Mouse (Mus musculus): ENCODE data around the gene Fbh1.

The Fbh1 gene

DNA sequence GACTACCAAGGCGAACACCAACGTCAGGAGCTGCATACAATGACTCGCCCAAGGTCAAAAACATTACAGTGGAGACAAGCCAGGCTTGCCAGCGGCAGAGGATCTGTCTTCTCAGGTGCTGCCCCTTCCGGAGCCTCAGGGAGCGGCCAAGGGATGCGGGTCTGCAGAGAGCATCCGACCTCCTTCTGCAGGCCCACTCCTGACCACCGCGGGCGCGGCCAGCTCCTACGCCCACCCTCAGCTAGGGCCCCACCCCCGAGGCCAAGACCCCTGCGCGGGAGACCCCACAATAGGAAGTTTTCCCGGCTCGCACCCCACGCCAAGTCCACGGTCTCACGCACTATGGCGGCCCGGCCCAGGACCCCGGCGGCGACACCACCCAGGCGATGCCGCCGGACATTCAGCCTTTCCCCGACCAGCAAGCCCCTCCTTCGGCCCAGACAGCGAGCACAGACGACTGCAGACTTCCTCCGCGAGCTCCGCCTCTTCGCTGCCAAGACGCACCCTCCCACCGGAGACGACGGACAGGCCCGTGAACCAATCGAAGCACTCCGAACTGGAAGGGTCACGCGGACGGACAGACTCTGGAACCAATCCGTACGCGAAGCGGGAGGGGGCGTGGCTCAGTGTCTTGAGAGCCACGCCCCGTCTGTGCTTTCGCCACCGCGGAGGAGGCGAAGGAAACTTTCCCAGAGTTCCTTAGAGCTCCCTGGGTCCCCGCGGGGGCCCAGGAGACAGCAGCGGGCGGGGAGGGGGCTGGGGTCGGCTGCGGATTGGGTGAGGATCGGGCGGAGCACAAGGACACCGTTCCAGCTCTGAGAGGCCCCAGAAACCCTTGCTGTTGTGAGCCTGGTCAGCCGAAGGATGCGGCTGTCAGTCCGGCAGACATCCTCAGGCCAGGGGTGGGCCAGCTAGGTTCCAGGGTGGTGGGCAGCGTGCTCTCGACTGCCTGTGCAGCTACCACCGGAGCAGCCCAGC lies at the start of gene Fbh1, which contains the start of gene Ankrd16:
Gene Fbh1 (minus strand): TSS at position 492 of the 978 bp plus-strand sequence.
Gene Ankrd16 (plus strand): TSS at position 786 of the 978 bp plus-strand sequence.
- peak; percentile 100 for DNase-seq (ENCODE audit: low read depth, low spot score)

DNA sequence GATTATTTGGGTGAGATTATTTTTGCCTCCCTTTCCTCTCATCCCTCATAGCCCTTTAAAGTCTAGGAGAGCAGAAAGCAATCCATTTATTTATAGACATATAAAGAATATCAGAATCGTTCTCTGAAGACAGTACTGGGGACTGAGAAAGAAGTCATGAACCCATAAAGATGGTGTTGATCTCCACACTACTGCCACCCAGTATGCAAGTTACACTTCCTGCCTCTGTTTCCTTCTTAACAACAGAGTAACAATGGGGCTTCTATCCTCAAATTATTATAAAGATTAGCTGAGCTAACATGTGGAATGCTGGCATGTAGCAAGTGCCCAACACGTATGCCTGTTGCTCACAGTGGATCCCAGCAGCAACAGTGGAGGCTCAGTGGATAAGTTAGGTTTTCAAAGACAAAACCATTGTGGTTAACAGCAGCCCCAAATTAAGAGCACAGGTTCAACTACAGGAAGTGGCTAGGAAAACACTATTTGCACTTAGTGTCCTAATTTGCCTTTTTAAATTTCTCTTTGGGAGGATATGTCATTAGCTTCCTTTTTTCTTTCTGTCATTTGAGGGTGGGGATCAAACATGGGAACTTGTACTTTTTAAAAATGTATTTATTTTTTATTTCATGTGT lies 24.0 kb upstream of the Fbh1 start:
- no peak for DNase-seq (ENCODE audit: low read depth, low spot score)

DNA sequence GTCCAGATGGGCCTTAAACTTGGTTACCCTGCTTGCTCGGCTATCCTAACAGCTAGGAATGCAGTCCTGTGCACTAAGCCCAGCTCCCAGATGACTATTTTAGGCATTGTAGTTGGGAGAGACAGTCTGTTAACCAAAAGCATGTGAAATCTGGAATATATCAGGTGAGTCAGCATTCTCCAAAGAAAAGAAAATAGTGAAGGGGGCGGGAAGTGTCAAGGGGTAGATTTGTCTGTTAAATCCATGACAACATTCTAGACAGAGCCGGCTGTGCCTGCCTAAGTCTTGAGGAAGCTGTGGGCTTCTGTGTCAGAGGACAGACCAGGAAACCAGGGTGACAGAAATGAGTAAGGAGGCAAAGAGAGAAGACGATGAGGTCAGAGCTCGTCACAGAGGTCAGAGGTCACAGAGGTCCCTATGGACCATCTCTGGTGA lies 20.6 kb upstream of the Fbh1 start:
- DNase-seq (ENCODE audit: low read depth, low spot score), result no peak

DNA sequence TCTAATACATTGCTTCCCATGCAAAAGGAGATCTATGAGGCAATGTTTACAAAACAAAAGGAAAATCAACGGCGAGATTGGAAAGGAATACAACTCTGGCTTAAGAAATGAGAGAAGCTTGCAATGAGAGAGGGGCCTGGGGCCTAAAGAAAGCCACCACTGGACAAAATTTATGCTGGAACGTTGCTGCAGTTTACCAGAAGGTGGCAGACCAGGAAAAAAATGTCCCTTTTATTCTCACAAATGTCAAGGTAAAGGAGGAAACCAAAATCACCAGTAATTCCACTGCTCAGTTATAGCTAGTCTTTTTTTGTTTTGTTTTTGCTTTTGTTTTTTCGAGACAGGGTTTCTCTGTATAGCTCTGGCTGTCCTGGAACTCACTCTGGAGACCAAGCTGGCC lies 17.3 kb upstream of the Fbh1 start:
- DNase-seq (ENCODE audit: low read depth, low spot score), result no peak

DNA sequence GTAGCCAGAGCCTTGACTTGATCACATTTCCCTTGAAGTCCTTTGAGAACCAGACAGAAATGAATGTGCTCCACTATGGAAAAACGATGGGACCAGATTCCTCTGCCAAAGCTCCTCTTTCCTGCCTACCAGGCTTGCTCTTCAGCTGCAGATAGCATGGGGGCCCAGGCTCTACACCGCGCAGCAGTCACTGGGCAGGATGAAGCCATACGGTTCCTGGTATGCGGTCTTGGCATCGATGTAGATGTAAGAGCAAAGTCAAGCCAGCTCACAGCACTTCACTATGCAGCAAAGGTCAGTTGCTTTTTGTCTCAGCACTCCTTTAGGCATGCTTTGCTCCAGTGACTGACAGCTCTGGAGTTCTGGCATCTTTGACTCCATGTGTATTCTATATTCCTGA lies 6.8 kb upstream of the Fbh1 start:
- no peak for DNase-seq (ENCODE audit: low read depth, low spot score)

DNA sequence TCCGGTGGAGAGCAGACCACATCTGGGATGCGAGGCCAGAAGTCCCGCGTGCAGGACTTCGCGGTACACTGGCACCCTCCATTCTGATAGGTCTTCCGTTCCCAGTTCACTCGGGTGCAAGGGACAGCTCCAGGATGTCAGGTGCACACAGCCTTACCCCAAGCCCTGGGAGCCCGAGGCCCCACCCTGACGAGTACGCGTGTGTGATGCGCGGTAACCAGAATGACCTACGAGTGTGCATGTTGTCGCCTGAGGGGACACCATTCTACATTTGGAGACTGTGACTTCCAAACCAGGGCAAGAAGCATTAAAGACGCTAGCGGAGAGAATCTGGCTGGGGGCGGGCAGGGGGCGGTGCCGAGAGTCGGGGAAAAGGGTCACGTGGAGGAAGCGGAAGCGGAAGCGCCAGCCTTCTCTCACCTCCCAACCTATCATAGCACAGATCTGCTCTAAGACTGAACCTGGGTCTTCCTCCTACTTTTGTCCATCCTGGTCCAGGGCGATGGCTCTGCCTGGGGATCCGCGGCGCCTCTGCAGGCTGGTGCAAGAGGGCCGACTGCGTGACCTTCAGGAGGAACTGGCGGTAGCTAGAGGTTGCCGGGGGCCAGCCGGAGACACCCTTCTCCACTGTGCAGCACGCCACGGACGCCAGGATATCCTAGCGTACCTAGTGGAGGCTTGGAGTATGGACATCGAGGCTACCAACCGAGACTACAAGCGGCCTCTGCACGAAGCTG lies 873 bp upstream of the Fbh1 start:
- DNase-seq (ENCODE audit: low read depth, low spot score), result peak; percentile 95

DNA sequence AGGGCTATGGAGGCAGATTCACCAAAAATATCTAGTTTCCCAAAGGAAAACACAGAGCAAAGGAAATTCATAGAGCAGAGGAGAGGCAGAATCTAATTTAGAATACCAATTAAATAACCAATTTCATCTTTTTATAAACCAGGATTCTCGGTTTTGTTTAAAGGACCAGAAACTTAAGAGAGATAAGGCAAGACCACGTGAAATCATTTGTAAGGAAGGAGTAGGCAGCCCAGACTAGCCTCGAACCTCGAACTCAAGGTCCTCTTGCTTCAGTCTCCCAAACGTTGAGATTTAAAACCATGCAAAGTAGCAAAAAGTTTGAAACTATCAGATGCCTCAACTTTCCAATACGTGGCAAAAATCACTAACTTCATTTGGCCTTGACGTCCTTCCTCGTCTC lies 967 bp downstream of the Fbh1 start:
- no peak for DNase-seq (ENCODE audit: low read depth, low spot score)

DNA sequence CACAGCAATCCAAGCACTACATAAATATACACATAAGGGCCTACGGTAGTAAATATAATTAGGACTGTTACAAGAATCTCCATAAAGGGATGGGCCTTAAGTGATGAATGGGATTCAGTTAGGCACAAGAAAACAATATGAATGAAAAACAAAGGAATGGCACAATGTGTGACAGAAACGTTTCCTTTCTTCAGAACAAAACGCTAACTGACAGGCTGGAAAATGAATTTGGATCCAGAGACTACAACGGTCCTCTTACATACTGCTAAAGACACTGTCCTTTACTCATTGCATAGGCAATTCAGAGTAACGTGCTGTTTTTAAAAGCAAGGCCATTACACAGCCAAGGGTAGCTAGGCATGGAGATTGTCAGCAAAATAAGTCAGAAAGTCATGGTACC lies 2.3 kb downstream of the Fbh1 start:
- no peak for DNase-seq (ENCODE audit: low read depth, low spot score)

DNA sequence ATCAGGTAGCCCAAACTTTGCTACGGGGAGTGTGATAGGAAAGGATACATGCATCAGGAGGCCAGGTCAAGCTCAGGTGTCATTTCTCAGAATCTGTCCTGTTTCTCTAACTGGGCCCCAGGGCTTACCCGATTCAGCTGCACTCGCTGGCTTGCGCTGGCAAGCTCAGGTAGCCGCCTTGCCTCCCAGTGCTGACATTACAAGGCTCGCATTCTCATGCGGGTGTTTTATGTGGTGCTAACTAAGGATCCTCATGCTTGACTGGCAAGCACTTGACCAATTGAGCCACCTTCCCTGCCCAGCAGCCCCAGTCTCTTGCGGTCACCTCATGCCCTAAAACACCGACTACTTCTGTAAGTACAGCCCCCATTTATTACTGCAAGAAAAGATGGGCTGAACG lies 3.0 kb downstream of the Fbh1 start:
- no peak for DNase-seq (ENCODE audit: low read depth, low spot score)

DNA sequence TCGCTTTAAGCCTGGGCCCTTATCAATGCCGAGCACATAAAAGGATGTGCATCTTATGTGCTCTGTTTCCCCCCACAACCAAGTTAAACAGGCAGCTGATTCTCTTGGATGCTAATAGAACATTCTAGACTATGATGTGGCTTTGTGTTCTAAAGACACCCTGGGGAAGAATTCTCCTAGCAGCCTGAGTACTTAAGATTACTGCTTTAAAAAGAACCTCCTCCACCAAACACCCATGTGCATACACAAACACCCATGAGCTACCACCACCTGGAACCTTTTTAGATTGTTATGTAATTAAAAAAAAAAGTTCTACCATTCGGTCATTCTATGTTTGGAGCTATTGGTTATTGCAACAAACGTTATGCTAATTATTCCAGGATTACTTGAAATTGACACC lies 5.0 kb downstream of the Fbh1 start:
- DNase-seq (ENCODE audit: low read depth, low spot score), result no peak

DNA sequence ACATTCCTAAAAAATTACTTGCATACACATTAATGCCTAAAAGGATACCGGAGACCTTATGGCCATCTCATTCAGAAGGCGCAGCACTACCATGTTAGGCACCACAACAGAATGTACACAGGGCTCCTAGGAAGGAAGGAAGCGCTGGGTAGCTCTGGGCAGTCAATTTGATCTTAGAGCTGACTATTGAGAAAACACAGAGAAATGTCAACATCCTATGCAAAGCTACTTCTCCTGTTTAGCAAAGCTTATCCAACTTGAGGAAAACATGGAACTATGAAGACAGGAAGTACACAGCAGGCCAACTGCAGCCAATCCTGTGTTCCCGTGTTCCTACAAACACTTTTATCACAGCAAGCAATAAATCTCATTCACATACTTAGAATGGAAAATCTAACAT lies 5.7 kb downstream of the Fbh1 start:
- no peak for DNase-seq (ENCODE audit: low read depth, low spot score)

DNA sequence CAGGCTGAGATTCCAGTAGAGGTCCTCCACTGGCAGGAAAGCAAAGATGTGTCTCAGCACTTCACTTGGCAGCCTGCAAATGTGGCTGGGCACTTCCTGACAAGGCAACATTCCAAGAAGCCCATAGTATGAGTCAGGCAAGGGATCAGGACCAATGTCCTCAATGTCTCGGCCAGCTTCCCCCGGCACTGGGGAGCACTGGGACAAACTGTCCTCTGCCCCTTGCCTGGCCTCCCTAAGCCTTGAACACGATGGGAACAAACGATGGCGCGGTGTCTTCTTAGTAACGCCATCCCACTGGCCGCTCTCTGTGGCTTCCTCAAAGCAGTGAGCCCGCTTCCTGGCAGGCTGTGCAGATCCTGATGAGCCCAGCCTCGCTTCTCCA lies 10.2 kb downstream of the Fbh1 start:
- no peak for DNase-seq (ENCODE audit: low read depth, low spot score)

DNA sequence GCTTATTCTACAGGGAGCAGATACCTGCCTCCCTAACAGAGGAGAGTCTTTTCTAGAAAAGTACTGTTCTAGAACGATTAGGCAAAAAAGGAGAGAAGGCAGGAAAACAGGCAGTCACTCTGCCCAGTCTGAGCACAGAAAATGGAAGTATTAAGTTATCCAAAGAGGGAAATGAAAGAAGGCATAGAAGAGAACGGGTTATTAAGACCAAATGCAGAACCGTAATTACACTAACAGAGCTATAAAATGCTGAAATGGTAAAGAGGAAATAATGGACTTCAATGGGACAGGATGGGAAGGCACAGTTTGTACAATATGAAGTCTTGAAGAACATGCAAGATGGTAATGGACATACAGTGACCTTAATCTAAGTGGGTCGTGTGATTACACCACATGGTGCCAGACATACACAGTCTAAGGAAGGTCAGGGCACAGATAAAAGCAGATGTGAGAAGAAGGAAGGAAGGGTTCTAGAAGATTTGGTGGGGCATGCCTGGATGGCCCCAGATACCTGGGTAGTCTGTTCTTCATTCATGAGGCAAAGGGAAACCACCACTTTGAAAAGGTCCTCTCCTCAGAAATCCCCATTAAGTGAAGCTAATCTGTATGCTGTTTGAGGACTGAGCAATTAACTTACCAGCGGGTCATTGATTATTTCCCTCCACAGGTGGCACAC lies 10.8 kb downstream of the Fbh1 start:
- DNase-seq (ENCODE audit: low read depth, low spot score), result no peak

DNA sequence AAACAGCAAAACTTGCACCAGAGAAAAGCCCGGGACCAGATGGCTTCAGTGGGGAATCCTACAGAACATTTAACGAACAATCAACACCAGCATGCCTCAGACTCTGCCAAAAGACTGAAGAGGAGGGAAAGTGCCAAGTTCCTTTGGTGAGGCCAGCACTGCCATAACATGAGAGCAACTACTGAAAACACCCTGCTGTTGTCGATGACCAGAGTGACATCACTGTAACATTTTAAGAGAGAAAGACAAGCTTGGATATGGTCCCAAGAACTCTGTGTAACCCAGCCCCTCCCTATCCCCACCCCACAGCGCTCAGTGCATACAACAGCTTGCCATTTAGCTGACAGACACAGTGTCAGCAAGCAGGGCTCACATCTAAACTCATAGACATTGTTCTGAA lies 11.7 kb downstream of the Fbh1 start:
- DNase-seq (ENCODE audit: low read depth, low spot score), result no peak

DNA sequence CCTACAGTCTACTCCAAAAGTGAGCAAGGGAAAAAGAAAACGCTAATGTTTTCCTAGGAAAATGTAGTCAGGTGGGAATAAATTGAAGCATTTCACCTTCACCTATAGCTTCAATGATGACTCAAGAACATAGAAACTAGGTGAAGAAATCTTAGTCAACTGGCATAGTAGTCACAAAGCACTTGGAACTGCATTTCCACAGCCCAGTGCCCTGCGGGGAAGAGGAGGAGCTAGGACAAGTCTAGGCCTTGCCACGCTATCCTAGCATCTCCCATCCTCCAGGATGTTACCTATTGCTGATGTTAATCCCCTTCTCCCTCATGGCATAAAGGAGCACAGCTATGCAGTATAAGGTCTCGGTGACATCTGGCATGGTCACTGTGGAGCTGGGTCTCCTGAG lies 14.8 kb downstream of the Fbh1 start:
- no peak for DNase-seq (ENCODE audit: low read depth, low spot score)

DNA sequence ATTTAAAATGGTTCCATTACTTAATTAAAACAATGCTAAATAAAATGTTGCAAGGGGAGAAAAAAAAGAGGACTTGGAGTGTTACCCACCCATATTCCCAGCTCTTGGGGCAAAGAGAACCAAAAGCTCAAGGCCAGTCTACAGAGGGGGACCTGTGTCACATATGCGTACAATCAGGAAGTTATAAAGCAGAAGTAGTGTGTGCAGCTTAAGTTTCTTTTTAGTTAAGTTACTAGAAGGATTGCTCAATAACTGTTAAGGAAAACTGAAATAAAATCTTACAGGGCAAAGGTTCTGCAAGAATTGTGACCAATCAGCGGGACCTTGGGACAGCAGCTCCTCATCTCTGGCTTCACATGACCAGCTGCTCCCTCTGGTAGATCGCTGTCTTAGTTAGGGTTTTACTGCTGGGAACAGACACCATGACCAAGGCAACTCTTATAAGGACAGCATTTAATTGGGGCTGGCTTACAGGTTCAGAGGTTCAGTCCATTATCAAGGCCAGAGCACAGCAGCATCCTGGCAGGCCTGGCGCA lies 37.8 kb downstream of the Fbh1 start:
- DNase-seq (ENCODE audit: low read depth, low spot score), result no peak

DNA sequence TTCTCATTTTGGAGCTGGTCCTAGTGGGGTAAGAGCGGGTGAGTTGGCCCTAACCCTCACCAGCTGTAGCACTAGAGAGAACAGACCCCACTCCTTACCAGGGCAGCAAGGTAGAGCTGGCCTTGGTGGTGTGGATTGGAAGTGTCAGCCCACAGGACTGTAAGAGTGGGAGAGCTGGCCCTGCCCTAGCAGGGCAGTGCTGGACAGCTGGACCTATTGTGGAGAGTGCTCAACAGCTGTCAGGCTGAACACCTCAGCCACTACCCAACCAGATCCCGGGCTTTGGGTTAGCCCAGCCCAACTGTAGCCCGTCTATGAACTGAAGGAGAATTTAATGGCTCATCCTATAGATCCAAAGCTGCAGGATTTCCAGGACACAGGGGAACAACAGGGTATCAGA lies 38.6 kb downstream of the Fbh1 start:
- no peak for DNase-seq (ENCODE audit: low read depth, low spot score)

DNA sequence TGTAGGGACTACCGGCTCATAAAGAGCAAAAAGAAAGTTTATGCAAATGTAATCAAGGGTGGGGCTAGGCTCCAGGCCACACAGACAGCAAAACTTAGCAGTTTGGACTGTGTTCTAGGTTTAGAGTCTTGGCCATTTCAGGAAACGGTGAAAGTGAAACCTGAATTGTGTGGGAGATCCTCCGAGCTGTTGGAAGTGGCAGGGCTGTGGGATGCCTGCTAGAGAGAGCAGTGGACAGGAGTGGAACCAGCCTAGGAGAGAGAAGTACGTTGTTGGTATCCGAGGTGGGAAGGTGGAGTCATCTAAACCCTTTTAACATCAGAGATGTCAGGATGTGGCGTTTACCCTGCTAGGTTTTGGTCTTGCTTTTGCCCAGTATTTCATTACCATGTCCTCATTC lies 41.5 kb downstream of the Fbh1 start:
- no peak for DNase-seq (ENCODE audit: low read depth, low spot score)

DNA sequence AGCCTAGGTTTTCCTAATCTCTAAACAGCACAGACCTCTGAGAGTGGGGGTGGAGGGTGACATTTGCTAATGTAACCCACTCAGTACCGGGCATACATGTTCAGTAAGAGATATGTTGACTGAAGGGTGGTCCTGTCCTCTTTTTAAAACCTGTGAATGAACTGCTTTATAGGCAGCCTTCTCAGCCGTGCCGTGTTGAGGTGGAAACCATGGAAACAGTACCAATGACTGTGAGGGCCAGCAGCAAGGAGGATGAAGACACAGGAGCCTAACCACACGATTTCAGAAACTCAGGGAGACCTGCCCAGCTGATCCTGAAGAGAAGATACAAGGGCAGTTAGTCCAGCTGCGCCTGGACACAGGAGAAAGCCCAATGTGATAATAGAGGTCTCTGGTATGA lies 44.4 kb downstream of the Fbh1 start:
- DNase-seq (ENCODE audit: low read depth, low spot score), result no peak

DNA sequence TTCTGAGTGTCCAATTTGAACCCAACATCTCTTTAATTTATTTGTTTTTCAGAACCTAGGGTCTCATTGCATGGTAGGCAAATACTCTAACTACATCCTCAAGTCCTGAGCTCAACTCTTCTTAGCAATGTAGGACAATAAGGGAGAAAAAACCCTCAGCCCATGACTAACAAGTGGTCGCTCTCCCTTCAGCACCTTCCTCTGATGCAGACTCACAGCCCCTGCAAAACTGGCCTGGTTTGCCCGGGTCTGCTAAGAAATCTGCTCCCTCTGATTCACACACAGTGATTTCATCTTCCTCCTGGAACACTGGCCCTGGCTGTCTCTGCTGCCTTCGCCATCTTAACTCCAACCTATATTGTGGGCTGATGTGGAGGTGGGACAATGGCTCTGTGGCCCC lies 48.3 kb downstream of the Fbh1 start:
- DNase-seq (ENCODE audit: low read depth, low spot score), result peak; percentile 36

DNA sequence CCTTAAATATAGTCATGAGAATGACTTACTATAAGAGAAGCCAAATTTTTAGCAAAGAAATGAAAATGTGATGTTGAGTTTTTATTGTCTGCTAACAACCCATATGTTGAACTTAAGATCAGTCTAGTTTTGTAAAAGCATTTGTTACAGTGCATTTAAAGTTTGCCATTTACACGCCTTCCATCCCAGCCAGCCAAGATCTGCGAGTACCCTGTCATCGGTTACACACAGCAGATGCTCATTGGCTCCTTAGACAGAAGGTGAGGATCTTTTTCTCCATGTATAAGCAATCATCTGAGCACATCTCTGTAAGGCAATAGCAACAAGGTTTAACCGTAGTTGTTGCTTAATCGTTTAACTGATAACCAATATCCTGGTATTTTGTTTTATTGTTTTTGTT lies 49.8 kb downstream of the Fbh1 start:
- no peak for DNase-seq (ENCODE audit: low read depth, low spot score)

DNA sequence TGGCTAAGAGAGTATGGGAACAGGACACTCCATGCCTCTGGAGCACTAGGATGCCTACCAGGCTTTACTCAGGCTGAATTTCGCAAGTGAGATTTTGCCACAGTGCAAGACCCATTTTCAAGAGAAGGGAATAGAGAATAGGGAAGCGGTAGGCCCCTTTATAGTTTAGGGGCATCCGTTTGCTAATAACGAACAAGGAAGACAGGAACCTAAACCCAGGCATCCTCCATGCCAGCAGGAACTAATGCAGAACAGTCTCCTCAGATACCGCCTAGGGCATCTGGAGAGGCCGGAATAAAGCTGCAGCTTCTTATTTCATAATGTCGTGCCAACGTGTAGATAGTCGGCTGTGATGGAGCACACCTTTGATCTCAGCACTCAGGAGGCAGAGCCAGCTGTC lies 54.8 kb downstream of the Fbh1 start:
- DNase-seq (ENCODE audit: low read depth, low spot score), result no peak
